Mouse (Mus musculus) embryonic facial prominence, embryonic 13.5 days (tissue): ENCODE results near the gene Ccdc159. TPM values are rescaled to one million over a fixed set of nuclear protein-coding genes. Genes with fewer than 3 reads are reported as not detected.

ENCODE experiments used
- ATAC-seq: fragments of 200-750 bp; cut with Nextera tagmentation; 2 replicates; pipeline ENCODE4 v1.8.0; 2017; ENCODE audit warnings: low read depth; ENCODE audit not compliant: insufficient number of reproducible peaks, insufficient read depth, low FRiP score, low TSS enrichment
- H3K27ac ChIP-seq: fragments of 300-500 bp; sonication (generic); 2 replicates; pipeline ENCODE4 v1.5.1; 2015; ENCODE audit warnings: moderate library complexity, mild to moderate bottlenecking, inconsistent platforms
- H3K27me3 ChIP-seq: fragments of 300-500 bp; sonication (generic); 2 replicates; pipeline ENCODE4 v1.6.1; 2015; ENCODE audit warnings: mild to moderate bottlenecking, inconsistent platforms
- H3K36me3 ChIP-seq: fragments of 300-500 bp; sonication (generic); 2 replicates; pipeline ENCODE4 v1.6.1; 2015; ENCODE audit warnings: mild to moderate bottlenecking, inconsistent platforms
- H3K4me1 ChIP-seq: fragments of 300-500 bp; sonication (generic); 2 replicates; pipeline ENCODE4 v1.6.1; 2015; ENCODE audit warnings: inconsistent platforms
- H3K4me2 ChIP-seq: fragments of 300-500 bp; sonication (generic); 2 replicates; pipeline ENCODE4 v1.6.1; 2015; ENCODE audit warnings: moderate library complexity, mild to moderate bottlenecking, inconsistent platforms
- H3K4me3 ChIP-seq: fragments of 300-500 bp; sonication (generic); 2 replicates; pipeline ENCODE4 v1.5.1; 2015; ENCODE audit warnings: mild to moderate bottlenecking, inconsistent platforms
- H3K9ac ChIP-seq: fragments of 300-500 bp; sonication (generic); 2 replicates; pipeline ENCODE4 v1.6.1; 2015; ENCODE audit warnings: mild to moderate bottlenecking, inconsistent platforms
- H3K9me3 ChIP-seq: fragments of 300-500 bp; sonication (generic); 2 replicates; pipeline ENCODE4 v1.6.1; 2016; ENCODE audit warnings: inconsistent platforms
- WGBS: fragments of 180-500 bp; shearing (Covaris S2); methylation state at CpG from one replicate; pipeline ENCODE4 v1.1.7; 2015; ENCODE audit warnings: mixed read lengths; 5-methylcytosine and 5-hydroxymethylcytosine counted together
- polyA plus RNA-seq: library from polyadenylated mRNA; unstranded; fragments of >200 nt; fragmentation: Nextera tagmentation; extraction: Ambion mirVana; gene quantifications from 2 replicates; pipeline ENCODE4 v1.2.1, GENCODE M21; 2015

The Ccdc159 gene
- polyA plus RNA-seq: 4.1 and 4.3 TPM in 2 replicates

GRCm38 (mm10) chr9:21927208-21927753 lies at the start of gene Ccdc159, which contains the start of gene Tmem205:
Gene Ccdc159 (plus strand): TSS chr9:21927471.
Gene Tmem205 (minus strand): TSS chr9:21927556.
- no peaks in the 10 kb centered on the region for H3K9me3 ChIP-seq
- H3K4me1 ChIP-seq: peaks cover 18% of the 10 kb centered on the region
- H3K9ac ChIP-seq: peak within 1 kb of the TSS; percentile 76
- peaks cover 14% of the 10 kb centered on the region; the same call in 1 of the 2 replicates for H3K36me3 ChIP-seq
- under 1% methylated on average over 28 of the region's 28 CpGs for WGBS
- peak within 1 kb of the TSS; percentile 65 for H3K27ac ChIP-seq
- peak; percentile 90 for ATAC-seq
- H3K4me3 ChIP-seq: peak within 1 kb of the TSS; percentile 57
- H3K4me2 ChIP-seq: peak within 1 kb of the TSS; percentile 70
- no peaks in the 10 kb centered on the region for H3K27me3 ChIP-seq

GRCm38 (mm10) chr9:21889229-21889628 lies 38.0 kb upstream of the Ccdc159 start:
- Histone ChIP-seq H3K36me3 (no peaks in the 10 kb centered on the region), H3K27ac (no peak overlapping the region), H3K4me1 (no peaks in the 10 kb centered on the region), H3K4me3 (no peak overlapping the region), H3K9ac (no peak overlapping the region), H3K27me3 (0 out of 2 replicates have a peak, but pooled peaks cover 3% of the 10 kb centered on the region), H3K9me3 (no peaks in the 10 kb centered on the region), H3K4me2 (no peak overlapping the region)
- 62% methylated on average over 3 of the region's 3 CpGs for WGBS
- no peak for ATAC-seq

- WGBS: 13% methylated on average over 10 of the region's 10 CpGs
- no peak for ATAC-seq
- peaks cover 26% of the 10 kb centered on the region; the same call in 1 of the 2 replicates for H3K27me3 ChIP-seq
- no peaks in the 10 kb centered on the region for H3K36me3 ChIP-seq
- H3K9ac ChIP-seq: peak overlapping the region; percentile 40; the same call in 1 of the 2 replicates
- H3K9me3 ChIP-seq: no peaks in the 10 kb centered on the region
- peak overlapping the region; percentile 42 for H3K4me3 ChIP-seq
- 0 out of 2 replicates have a peak, but pooled peaks cover 4% of the 10 kb centered on the region for H3K4me1 ChIP-seq
- peak overlapping the region; percentile 59 for H3K4me2 ChIP-seq
- no peak overlapping the region for H3K27ac ChIP-seq
Observed at GRCm38 (mm10) chr9:21901223-21901820, 25.9 kb upstream of the Ccdc159 start.

- H3K4me1 ChIP-seq: 0 out of 2 replicates have a peak, but pooled peaks cover 4% of the 10 kb centered on the region
- no peak overlapping the region for H3K4me3 ChIP-seq
- ATAC-seq: no peak
- no peaks in the 10 kb centered on the region for H3K36me3 ChIP-seq
- no peak overlapping the region for H3K4me2 ChIP-seq
- WGBS: 83% methylated on average over 4 of the region's 4 CpGs
- no peak overlapping the region for H3K9ac ChIP-seq
- H3K9me3 ChIP-seq: no peaks in the 10 kb centered on the region
- no peak overlapping the region for H3K27ac ChIP-seq
- peaks cover 32% of the 10 kb centered on the region; the same call in 1 of the 2 replicates for H3K27me3 ChIP-seq
Observed at GRCm38 (mm10) chr9:21904031-21904430, 23.2 kb upstream of the Ccdc159 start.

- no peak overlapping the region for H3K4me3 ChIP-seq
- H3K27ac ChIP-seq: no peak overlapping the region
- H3K9me3 ChIP-seq: no peaks in the 10 kb centered on the region
- H3K4me2 ChIP-seq: no peak overlapping the region
- H3K27me3 ChIP-seq: peaks cover 18% of the 10 kb centered on the region; the same call in 1 of the 2 replicates
- no peak overlapping the region for H3K9ac ChIP-seq
- no peaks in the 10 kb centered on the region for H3K4me1 ChIP-seq
- ATAC-seq: no peak
- WGBS: 77% methylated on average over 11 of the region's 11 CpGs
- no peaks in the 10 kb centered on the region for H3K36me3 ChIP-seq
Observed at GRCm38 (mm10) chr9:21908216-21908615, 19.1 kb upstream of the Ccdc159 start.

- Histone ChIP-seq H3K36me3 (no peaks in the 10 kb centered on the region), H3K27me3 (0 out of 2 replicates have a peak, but pooled peaks cover 12% of the 10 kb centered on the region), H3K9ac (no peak overlapping the region), H3K27ac (no peak overlapping the region), H3K4me3 (no peak overlapping the region), H3K9me3 (no peaks in the 10 kb centered on the region), H3K4me2 (no peak overlapping the region), H3K4me1 (no peaks in the 10 kb centered on the region)
- 74% methylated on average over 10 of the region's 10 CpGs for WGBS
- ATAC-seq: no peak
Observed at GRCm38 (mm10) chr9:21909474-21910223, 17.6 kb upstream of the Ccdc159 start.

- no peak overlapping the region for H3K27ac ChIP-seq
- peak overlapping the region; percentile 86 for H3K4me2 ChIP-seq
- 71% methylated on average over 3 of the region's 3 CpGs for WGBS
- no peaks in the 10 kb centered on the region for H3K9me3 ChIP-seq
- peaks cover 25% of the 10 kb centered on the region for H3K27me3 ChIP-seq
- no peak for ATAC-seq
- H3K4me3 ChIP-seq: peak overlapping the region; percentile 54
- H3K4me1 ChIP-seq: 0 out of 2 replicates have a peak, but pooled peaks cover 11% of the 10 kb centered on the region
- peak overlapping the region; percentile 72; the same call in 1 of the 2 replicates for H3K9ac ChIP-seq
- peaks cover 6% of the 10 kb centered on the region; the same call in 1 of the 2 replicates for H3K36me3 ChIP-seq
Observed at GRCm38 (mm10) chr9:21916851-21917492, 10.3 kb upstream of the Ccdc159 start.

GRCm38 (mm10) chr9:21917493-21918034 lies 9.7 kb upstream of the Ccdc159 start:
- no peaks in the 10 kb centered on the region for H3K9me3 ChIP-seq
- peak; percentile 63 for ATAC-seq
- H3K27ac ChIP-seq: no peak overlapping the region; the same call in 1 of the 2 replicates

GRCm38 (mm10) chr9:21918035-21918592 lies 9.2 kb upstream of the Ccdc159 start, which contains the start of gene Rab3d:
Gene Rab3d (minus strand): TSS chr9:21918192.
- Histone ChIP-seq H3K27ac (no peak within 1 kb of the TSS; the same call in 1 of the 2 replicates), H3K36me3 (peaks cover 6% of the 10 kb centered on the region; the same call in 1 of the 2 replicates), H3K9ac (peak within 1 kb of the TSS; percentile 72), H3K4me1 (0 out of 2 replicates have a peak, but pooled peaks cover 11% of the 10 kb centered on the region), H3K9me3 (no peaks in the 10 kb centered on the region), H3K4me2 (peak within 1 kb of the TSS; percentile 86), H3K27me3 (peaks cover 25% of the 10 kb centered on the region), H3K4me3 (peak within 1 kb of the TSS; percentile 54)
- under 1% methylated on average over 36 of the region's 36 CpGs for WGBS
- peak; percentile 94 for ATAC-seq

More at GRCm38 (mm10) chr9:21917493-21918034, 9.7 kb upstream of the Ccdc159 start:
- WGBS: 2% methylated on average over 34 of the region's 35 CpGs
- peak overlapping the region; percentile 54 for H3K4me3 ChIP-seq
- H3K4me1 ChIP-seq: 0 out of 2 replicates have a peak, but pooled peaks cover 11% of the 10 kb centered on the region
- peaks cover 25% of the 10 kb centered on the region for H3K27me3 ChIP-seq
- H3K9ac ChIP-seq: peak overlapping the region; percentile 72
- H3K4me2 ChIP-seq: peak overlapping the region; percentile 86
- peaks cover 6% of the 10 kb centered on the region; the same call in 1 of the 2 replicates for H3K36me3 ChIP-seq

- peaks cover 6% of the 10 kb centered on the region; the same call in 1 of the 2 replicates for H3K36me3 ChIP-seq
- H3K4me3 ChIP-seq: peak overlapping the region; percentile 54
- H3K27ac ChIP-seq: no peak overlapping the region
- no peak overlapping the region for H3K9ac ChIP-seq
- 18% methylated on average over 5 of the region's 5 CpGs for WGBS
- no peaks in the 10 kb centered on the region for H3K9me3 ChIP-seq
- H3K4me2 ChIP-seq: peak overlapping the region; percentile 86
- peaks cover 25% of the 10 kb centered on the region for H3K27me3 ChIP-seq
- H3K4me1 ChIP-seq: peaks cover 12% of the 10 kb centered on the region; the same call in 1 of the 2 replicates
- no peak for ATAC-seq
Observed at GRCm38 (mm10) chr9:21918692-21919384, 8.4 kb upstream of the Ccdc159 start.
